9 mouse cellular contexts compared by ENCODE assay signal in the genomic region with DNA sequence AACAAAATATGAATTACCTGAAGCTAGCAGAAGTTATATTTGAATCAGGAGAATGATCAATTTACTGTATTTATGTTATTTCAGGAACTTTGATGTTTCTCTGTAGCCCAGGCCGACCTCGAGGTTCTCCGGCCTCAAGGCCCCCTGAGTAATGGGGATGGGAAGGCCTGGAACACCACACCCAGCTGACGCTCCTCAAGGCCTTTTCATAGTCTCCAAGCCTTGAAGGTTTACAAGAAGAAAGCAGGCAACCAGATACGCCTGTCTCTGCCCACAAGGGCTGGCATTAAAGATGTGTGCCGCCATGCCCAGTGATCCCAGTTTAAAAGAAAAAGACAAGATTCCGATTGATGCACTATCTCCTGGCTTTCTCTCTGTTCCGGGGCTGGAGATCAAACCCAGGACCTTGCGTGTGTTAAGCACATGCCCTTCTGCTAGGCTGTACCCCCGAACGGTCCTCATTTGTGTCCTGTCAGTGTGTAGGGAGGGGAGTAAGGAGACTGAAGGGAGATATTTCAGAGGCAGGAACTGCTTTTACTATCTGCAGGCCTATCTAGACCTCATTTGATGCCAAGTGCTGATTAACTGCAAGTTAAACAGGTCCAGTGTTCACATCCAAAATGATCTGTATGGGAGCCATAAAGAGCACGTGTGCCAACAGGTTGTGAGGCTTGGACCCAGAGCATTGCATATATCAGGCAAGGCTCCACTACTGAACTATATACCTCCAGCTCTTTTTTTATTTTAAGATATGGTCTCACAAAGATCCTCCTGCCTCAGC. TPM values are rescaled to one million over a fixed set of nuclear protein-coding genes. Genes with fewer than 3 reads are reported as not detected.
DNase-seq lines count a peak whose midpoint lies in the region; ATAC-seq and TF ChIP-seq lines count a peak whose summit lies in the region.
"Had no signal": no experiment of that assay in that cellular context is flagged by ENCODE, and none has a peak within 500 bp of the region (broad histone marks: within the 10 kb centered on the region; RNA-seq: fewer than 3 reads in every experiment).

No protein-coding gene starts in this region.

- TF ChIP-seq POLR2A in small intestine, adult 2 months (IDR thresholded peaks at IDR 0.05; ENCODE audit: low read depth, low read length), result no peak

- peaks cover 19% of the 10 kb centered on the region; the same call in 1 of the 2 replicates for H3K4me1 ChIP-seq in lung, postnatal 0 days (ENCODE audit: insufficient read depth, low read depth, low read length)
- H3K4me1 ChIP-seq in limb, embryonic 13.5 days, result peaks cover 32% of the 10 kb centered on the region
- peaks cover 3% of the 10 kb centered on the region; the same call in 1 of the 2 replicates for H3K4me1 ChIP-seq in small intestine, adult 2 months (ENCODE audit: control insufficient read depth, insufficient read depth, insufficient read length, low read length)

- no peaks in the 10 kb centered on the region for H3K9me3 ChIP-seq in lung, postnatal 0 days (ENCODE audit: low read length)
- H3K9me3 ChIP-seq in limb, embryonic 13.5 days, result no peaks in the 10 kb centered on the region

- H3K27ac ChIP-seq in lung, postnatal 0 days (ENCODE audit: low read length), result no peak overlapping the region
- H3K27ac ChIP-seq in limb, embryonic 13.5 days, result no peak overlapping the region
- no peak overlapping the region for H3K27ac ChIP-seq in small intestine, adult 2 months (ENCODE audit: insufficient read depth, low read depth, low read length)

- peak; percentile 38 to 46 for DNase-seq in adrenal gland, adult 18-20 months (ENCODE audit: low spot score in 2 of 2)
- DNase-seq in adrenal gland, postnatal 25 days, result no peak
- no peak for DNase-seq in lung, postnatal 0 days (ENCODE audit: low spot score)
- DNase-seq in lung, postnatal 36 days, result no peak
- DNase-seq in frontal cortex, postnatal 14 days (ENCODE audit: low spot score in 2 of 2), result no peak
- no peak for DNase-seq in kidney, adult 18-20 months
- DNase-seq: kidney, adult 8-10 months had no signal

- no peak for ATAC-seq in lung, postnatal 0 days
- ATAC-seq in limb, embryonic 13.5 days (ENCODE audit: low FRiP score, low read depth), result no peak

- TF ChIP-seq CTCF in lung, postnatal 0 days (IDR thresholded peaks at IDR 0.05), result no peak
- no peak for TF ChIP-seq CTCF in small intestine, adult 2 months (IDR thresholded peaks at IDR 0.05; ENCODE audit: extremely low read depth, insufficient read length, insufficient replicate concordance, low read depth, low read length)

- WGBS in lung, postnatal 0 days, result 79% methylated on average over 12 of the region's 12 CpGs
- WGBS in limb, embryonic 13.5 days, result 85% methylated on average over 12 of the region's 12 CpGs
- 74% methylated on average over 12 of the region's 12 CpGs for WGBS in small intestine, adult 2 months

- no peak for TF ChIP-seq EP300 in lung, postnatal 0 days (IDR thresholded peaks at IDR 0.05)

- peaks cover 15% of the 10 kb centered on the region; the same call in 1 of the 2 replicates for H3K36me3 ChIP-seq in lung, postnatal 0 days (ENCODE audit: insufficient read depth, low read length)
- H3K36me3 ChIP-seq in limb, embryonic 13.5 days, result peaks cover 26% of the 10 kb centered on the region
- H3K36me3 ChIP-seq in small intestine, adult 2 months (ENCODE audit: control insufficient read depth, insufficient read depth, low read length), result peaks cover 18% of the 10 kb centered on the region

- peak overlapping the region; percentile 74 for H3K4me2 ChIP-seq in lung, postnatal 0 days (replicated peaks; ENCODE audit: low read depth, low read length)
- H3K4me2 ChIP-seq in limb, embryonic 13.5 days (replicated peaks), result peak overlapping the region; percentile 80

- no peaks in the 10 kb centered on the region for H3K27me3 ChIP-seq in lung, postnatal 0 days (replicated peaks; ENCODE audit: insufficient read depth, low read length)
- no peaks in the 10 kb centered on the region for H3K27me3 ChIP-seq in limb, embryonic 13.5 days
- H3K27me3 ChIP-seq in small intestine, adult 2 months (ENCODE audit: control insufficient read depth, insufficient read depth, low read length), result no peaks in the 10 kb centered on the region

- no peak overlapping the region for H3K9ac ChIP-seq in lung, postnatal 0 days (replicated peaks; ENCODE audit: low read depth)
- peak overlapping the region; percentile 90; the same call in 1 of the 2 replicates for H3K9ac ChIP-seq in limb, embryonic 13.5 days

- no peak overlapping the region for H3K4me3 ChIP-seq in lung, postnatal 0 days (ENCODE audit: low read depth, low read length)
- H3K4me3 ChIP-seq in limb, embryonic 13.5 days, result peak overlapping the region; percentile 77
- H3K4me3 ChIP-seq in small intestine, adult 2 months (ENCODE audit: low read depth, low read length), result peak overlapping the region; percentile 0; the same call in 1 of the 2 replicates

RNA-seq across cellular contexts. Expression of gene Prune1, which starts 2.8 kb away (rescaled TPM):
- 10 to 100 TPM; 20.1 to 21.9 TPM for total RNA-seq in adrenal gland, adult 18-20 months (2021)
- total RNA-seq in adrenal gland, postnatal 25 days (2021), result 27.9 and 38.2 TPM in 2 replicates
- polyA plus RNA-seq in lung, postnatal 0 days (2015; fragmentation: Nextera tagmentation; extraction: Ambion mirVana), result 11.6 and 14.5 TPM in 2 replicates
- polyA plus RNA-seq in limb, embryonic 13.5 days (2015; fragmentation: Nextera tagmentation; extraction: Ambion mirVana), result 24.2 and 26.9 TPM in 2 replicates
- polyA plus RNA-seq in small intestine, adult 2 months (2012; rRNA removed), result 4.4 and 11.5 TPM in 2 replicates

RNA-seq across cellular contexts. Expression of gene Mindy1, which starts 3.5 kb away (rescaled TPM):
- total RNA-seq in adrenal gland, adult 18-20 months (2021), result 100 to 1,000 TPM in 1 of 2 experiments, 10 to 100 TPM in 1; 75.5 to 124 TPM
- 164 and 181 TPM in 2 replicates for total RNA-seq in adrenal gland, postnatal 25 days (2021)
- 65.8 and 68.0 TPM in 2 replicates for polyA plus RNA-seq in lung, postnatal 0 days (2015; fragmentation: Nextera tagmentation; extraction: Ambion mirVana)
- 38.1 and 41.2 TPM in 2 replicates for polyA plus RNA-seq in limb, embryonic 13.5 days (2015; fragmentation: Nextera tagmentation; extraction: Ambion mirVana)
- polyA plus RNA-seq in small intestine, adult 2 months (2012; rRNA removed), result 58.5 and 89.2 TPM in 2 replicates

RNA-seq across cellular contexts. Expression of gene Anxa9, which starts 22.3 kb away (rescaled TPM):
- 1 to 10 TPM; 1.4 to 1.7 TPM for total RNA-seq in adrenal gland, adult 18-20 months (2021)
- total RNA-seq in adrenal gland, postnatal 25 days (2021), result 1.2 and 1.3 TPM in 2 replicates
- 1.4 and 1.6 TPM in 2 replicates for polyA plus RNA-seq in lung, postnatal 0 days (2015; fragmentation: Nextera tagmentation; extraction: Ambion mirVana)
- polyA plus RNA-seq in limb, embryonic 13.5 days (2015; fragmentation: Nextera tagmentation; extraction: Ambion mirVana), result 2.0 and 2.5 TPM in 2 replicates
- 0.52 and 0.65 TPM in 2 replicates for polyA plus RNA-seq in small intestine, adult 2 months (2012; rRNA removed)

RNA-seq across cellular contexts. Expression of gene Cers2, which starts 29.9 kb away (rescaled TPM):
- 100 to 1,000 TPM; 191 to 231 TPM for total RNA-seq in adrenal gland, adult 18-20 months (2021)
- total RNA-seq in adrenal gland, postnatal 25 days (2021), result 253 and 254 TPM in 2 replicates
- 291 and 299 TPM in 2 replicates for polyA plus RNA-seq in lung, postnatal 0 days (2015; fragmentation: Nextera tagmentation; extraction: Ambion mirVana)
- 181 and 184 TPM in 2 replicates for polyA plus RNA-seq in limb, embryonic 13.5 days (2015; fragmentation: Nextera tagmentation; extraction: Ambion mirVana)
- 51.3 and 84.0 TPM in 2 replicates for polyA plus RNA-seq in small intestine, adult 2 months (2012; rRNA removed)

RNA-seq across cellular contexts. Expression of gene Bnipl, which starts 33.7 kb away (rescaled TPM):
- not detected for total RNA-seq in adrenal gland, adult 18-20 months (2021)
- 0.24 TPM in 1 of 2 replicates, not detected in the other for total RNA-seq in adrenal gland, postnatal 25 days (2021)
- 2.5 and 2.8 TPM in 2 replicates for polyA plus RNA-seq in lung, postnatal 0 days (2015; fragmentation: Nextera tagmentation; extraction: Ambion mirVana)
- polyA plus RNA-seq in limb, embryonic 13.5 days (2015; fragmentation: Nextera tagmentation; extraction: Ambion mirVana), result 2.2 and 2.5 TPM in 2 replicates
- 0.16 and 0.58 TPM in 2 replicates for polyA plus RNA-seq in small intestine, adult 2 months (2012; rRNA removed)

Comparison
In these comparisons a context has a peak if more than half of its experiments do, and no peak if none do; other contexts are left out.
1. DNase-seq: peak in adrenal gland, adult 18-20 months (2 of 2); none in adrenal gland, postnatal 25 days (single experiment), lung, postnatal 0 days (single experiment), lung, postnatal 36 days (single experiment), frontal cortex, postnatal 14 days (0 of 2) and kidney, adult 18-20 months (single experiment).